Mouse (Mus musculus) embryonic fibroblast, embryonic 13.5 days (primary cell): ENCODE measurements around the gene Rgs17.

ENCODE experiments used
- CTCF ChIP-seq: IDR thresholded peaks from 2 replicates; pipeline ENCODE4 v1.5.1; 2011; ENCODE audit warnings: mild to moderate bottlenecking, control low read depth, low read length, moderate library complexity, borderline replicate concordance; ENCODE audit not compliant: insufficient read depth
- POLR2A ChIP-seq: IDR thresholded peaks from 2 replicates; pipeline ENCODE4 v1.6.1; 2011; ENCODE audit warnings: low read depth, mild to moderate bottlenecking, control low read depth, low read length, moderate library complexity

GRCm38 (mm10) chr10:5800490-5800889, 121.7 kb downstream of the Rgs17 start:
- no peak for TF ChIP-seq POLR2A
- TF ChIP-seq CTCF, result no peak
